Mouse (Mus musculus): ENCODE measurements around the gene Gm12830.

Gm12830 gene

DNA sequence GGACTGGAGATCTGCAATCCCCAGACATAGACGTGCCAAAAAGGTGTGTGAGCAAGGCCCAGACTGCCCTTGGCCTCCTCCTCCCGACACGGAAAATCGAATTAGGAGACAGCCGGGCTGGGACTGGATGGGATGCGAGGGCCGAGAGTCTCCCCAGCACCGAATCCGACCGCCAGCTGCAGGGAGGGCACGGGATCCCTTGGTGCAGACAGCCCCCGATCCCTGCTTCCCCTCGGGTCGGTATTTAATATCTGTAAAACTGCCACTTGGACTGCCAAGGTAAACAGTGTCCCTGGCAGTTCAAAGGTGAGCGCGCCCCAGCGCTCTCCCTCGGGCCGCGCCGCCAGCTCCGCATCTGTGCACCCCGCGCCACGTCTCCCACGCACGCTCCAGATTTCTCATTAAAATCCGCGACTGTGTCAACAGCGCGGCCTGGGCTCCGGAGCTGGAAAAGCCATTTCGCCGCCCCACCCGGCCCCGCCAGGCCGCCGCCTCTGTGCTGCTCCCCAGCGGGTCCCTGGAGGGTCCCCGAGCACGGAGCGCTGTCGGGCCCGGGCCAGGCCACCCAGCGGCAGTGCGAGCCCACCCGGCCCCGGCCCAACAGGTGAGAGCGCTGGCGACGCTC is 21.7 kb downstream of the Gm12830 start:
- peak in 1 of 2 experiments; percentile 36 for DNase-seq (ENCODE audit: inconsistent age in 2 of 2, low spot score in 1 of 2)

DNA sequence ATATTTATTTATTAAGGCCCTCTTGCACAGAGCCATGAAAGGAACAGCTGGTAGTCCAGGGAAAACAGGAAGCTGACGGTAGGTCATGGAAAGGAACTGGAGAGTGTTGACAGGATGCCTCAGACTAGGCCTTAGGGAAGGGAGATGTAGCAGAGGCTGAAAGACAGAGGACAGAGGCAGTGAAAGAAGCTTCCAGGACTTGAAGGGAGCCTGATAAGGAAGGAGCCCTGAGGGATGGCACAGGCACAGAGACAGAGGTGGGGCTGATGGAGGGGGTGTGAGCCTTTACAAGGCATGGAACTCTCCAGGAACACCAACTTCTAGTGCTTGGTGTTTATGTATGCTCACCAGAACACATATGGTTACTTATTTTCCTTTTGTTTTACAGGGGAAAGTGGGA is 23.1 kb downstream of the Gm12830 start:
- no peak for DNase-seq (ENCODE audit: inconsistent age in 2 of 2, low spot score in 1 of 2)

DNA sequence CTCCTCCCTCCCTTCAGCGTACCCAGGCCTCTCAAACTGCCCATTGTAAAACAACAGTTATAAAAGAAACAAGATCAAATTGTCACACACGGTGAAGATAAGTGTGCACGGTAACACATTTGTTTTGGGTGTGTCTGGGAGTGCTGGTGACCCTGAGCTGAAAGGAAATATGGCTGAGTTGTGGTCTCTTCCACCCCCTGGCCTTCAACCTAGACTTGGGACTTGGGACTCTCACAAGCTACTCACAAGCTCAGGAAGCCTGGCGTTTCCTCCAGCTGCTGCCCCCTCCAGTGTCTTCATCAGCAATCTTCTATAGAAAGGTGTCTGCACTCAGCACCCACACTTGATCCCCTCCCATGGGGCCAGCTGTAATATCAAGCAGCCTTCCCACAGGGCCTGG is 24.1 kb downstream of the Gm12830 start:
- no peak for DNase-seq (ENCODE audit: inconsistent age in 2 of 2, low spot score in 1 of 2)

DNA sequence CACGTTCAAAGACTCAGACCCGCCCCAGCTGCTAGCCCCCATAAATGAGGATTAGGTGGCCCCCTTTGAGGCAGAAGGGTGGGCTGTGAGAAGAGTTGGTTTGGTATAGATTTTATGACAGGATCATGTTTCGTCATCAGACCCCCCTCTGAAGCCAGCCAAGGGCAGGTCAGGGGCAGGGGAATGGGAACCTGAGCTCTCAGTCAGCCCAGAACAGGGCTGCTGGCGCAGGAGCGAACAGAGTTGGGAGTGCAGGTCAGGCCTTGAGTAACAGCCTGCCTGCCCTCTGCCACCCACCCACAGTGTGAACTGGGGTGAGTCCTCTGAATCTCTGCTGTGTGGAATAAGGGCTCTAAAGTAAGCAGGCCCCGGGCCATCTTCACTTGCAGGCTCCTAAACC is 25.2 kb downstream of the Gm12830 start:
- DNase-seq (ENCODE audit: inconsistent age in 2 of 2, low spot score in 1 of 2) = no peak

DNA sequence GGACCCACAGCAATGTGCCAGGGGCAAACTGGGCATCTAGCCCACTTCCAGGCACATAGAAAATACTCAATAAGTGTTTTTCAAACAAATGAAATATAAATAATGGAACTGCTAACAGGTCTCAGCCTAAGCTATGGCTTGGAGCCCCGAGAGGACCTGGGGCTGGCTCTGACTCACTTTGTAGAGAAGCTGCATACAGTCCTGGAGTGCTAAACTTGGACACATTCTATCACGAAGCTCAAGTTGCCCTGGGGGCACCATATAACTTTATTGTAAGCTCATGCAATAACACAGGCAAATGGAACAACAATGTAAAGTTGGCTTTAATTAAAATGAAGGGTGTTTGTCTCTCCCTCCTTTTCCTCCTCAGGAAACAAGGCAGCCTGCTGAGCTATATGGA is 32.4 kb downstream of the Gm12830 start:
- no peak for DNase-seq (ENCODE audit: inconsistent age in 2 of 2, low spot score in 1 of 2)

DNA sequence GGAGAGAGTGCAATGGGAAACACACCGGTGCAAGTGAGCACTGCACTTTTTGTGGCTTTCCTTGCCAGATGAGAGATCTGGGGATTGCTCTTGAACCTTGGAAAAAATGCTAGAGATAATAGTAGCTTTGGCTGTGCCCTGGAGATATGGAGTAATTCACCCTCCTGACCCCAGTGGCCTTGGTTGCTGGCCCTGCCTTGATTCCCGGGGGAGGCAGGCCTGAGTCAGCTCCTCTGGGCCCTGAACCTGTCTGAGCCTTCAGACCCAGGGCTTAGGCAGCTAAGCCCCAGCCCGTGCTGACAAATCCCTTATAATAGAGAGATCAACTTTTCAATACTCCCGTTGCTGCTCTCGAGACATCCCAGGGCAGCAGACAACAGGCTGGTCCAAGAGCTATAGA is 36.9 kb downstream of the Gm12830 start:
- peak; percentile 54 to 88 for DNase-seq (ENCODE audit: inconsistent age in 2 of 2, low spot score in 1 of 2)

DNA sequence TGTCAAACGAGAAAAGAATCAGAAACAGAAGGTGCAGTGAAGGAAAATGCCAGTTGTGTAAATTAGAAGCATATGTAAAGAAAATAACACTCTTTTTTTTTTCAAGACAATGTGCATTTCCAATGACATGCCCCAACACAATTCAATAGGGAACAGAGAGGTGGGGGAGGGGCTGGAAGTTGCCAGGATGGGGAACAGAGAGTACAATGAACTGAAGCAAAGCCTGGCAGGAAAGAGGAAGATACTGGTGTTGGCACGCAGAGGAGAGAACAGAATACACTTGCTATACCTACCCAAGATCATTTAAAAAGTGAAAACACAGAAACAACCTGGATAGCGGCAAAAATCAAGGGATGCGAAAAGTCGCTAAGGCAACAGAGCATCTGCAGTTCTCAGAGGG is 41.6 kb downstream of the Gm12830 start:
- DNase-seq (ENCODE audit: inconsistent age in 2 of 2, low spot score in 1 of 2) = no peak

DNA sequence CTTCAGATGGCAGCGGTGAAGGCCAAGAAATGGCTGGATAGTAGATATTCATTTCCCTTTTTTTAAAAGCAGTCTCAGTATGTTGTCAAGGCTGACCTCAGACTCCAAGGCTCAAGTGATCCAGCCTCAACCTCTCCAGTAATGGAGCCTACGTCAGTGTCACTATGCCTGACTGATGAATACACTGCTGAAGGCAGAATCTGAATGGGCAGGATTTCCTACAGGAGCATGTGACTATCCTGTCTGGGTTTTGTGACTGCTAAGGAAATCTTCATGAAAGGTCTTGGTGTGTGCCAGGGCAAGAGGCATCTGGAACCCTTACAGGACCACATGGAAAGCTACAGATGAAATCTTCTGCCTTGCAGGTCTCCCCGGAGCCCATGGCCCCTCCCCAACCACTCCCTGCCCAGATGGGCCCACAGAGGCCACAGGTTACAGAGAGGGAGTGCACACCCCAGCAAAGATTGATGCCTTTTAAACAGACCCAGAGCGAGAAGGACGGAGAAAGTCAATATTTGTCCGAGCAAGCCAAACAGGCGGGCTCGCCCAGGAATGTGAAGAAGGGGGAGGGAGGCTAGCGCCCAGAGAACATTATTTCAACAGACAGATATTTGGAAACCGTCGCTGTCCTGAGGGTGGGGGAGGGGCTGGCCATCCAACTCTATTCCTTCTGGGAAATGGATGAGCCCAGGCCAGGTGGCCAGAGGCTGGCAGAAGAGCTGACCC is 48.4 kb downstream of the Gm12830 start:
- DNase-seq (ENCODE audit: inconsistent age in 2 of 2, low spot score in 1 of 2) = peak in 1 of 2 experiments; percentile 33

DNA sequence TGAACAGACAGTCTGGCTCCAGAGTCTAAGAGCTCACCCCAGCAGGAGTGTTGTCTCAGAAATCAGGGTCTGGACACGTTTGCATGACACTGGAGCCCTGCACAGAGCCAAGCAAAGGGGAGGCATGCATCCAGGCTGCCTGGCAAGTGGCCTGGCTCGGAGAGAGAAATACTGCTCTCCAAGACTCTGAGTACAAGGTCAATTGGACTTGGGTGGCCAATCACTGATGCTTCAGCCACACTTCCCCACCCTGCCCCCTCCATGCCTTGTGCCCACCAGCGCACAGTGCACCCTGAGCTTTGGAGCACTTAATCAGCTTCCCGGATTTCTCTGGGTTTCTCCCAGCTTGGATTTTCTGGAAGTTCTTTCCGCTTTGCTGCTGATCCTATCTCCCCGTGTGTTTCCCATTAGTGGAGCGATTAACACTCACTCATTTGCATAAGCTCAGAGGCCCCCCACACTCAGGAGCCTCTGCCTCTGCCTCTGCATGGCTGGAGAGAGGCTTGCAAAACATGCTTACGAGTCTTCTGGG is 55.0 kb downstream of the Gm12830 start:
- DNase-seq (ENCODE audit: inconsistent age in 2 of 2, low spot score in 1 of 2) = no peak

DNA sequence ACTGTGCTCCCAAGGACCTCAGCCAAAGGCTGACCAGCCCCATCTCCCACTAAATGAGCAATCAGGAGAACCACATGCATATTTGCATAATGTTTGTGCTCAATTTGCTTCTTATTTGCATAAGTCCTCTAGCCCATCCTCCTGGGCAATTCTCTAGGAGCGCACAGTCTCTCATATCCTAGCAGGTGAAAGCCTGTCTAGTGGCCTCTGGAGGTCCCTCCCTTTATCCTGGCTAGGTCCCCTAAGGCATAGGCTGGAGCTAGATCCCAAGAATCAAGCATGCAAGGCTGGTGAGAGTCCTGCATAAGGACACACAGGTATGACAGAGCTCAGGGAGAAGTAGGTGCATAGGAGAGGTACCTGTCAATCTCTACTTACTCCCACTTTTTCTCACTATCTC is 60.7 kb downstream of the Gm12830 start:
- DNase-seq (ENCODE audit: inconsistent age in 2 of 2, low spot score in 1 of 2) = no peak

DNA sequence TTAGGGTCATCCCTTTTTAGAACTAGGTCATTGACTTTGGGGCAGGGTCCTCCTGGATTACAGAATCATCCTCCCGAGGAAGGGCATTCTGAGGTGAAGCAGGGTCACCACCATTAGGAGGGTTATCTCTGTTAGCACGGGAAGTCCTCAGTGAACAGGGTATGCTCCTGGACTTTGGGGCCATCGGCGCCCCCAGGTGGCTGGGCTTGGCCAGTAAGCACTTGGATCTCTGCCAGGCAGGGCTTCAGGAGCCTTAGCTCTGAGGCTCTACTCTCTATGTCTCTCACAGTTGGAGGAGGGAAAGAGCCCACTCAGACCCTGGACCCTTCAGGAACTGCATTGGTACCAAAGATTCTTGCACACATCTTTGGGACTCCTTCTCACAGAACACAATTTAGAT is 76.3 kb downstream of the Gm12830 start:
- peak in 1 of 2 experiments; percentile 79 for DNase-seq (ENCODE audit: inconsistent age in 2 of 2, low spot score in 1 of 2)

DNA sequence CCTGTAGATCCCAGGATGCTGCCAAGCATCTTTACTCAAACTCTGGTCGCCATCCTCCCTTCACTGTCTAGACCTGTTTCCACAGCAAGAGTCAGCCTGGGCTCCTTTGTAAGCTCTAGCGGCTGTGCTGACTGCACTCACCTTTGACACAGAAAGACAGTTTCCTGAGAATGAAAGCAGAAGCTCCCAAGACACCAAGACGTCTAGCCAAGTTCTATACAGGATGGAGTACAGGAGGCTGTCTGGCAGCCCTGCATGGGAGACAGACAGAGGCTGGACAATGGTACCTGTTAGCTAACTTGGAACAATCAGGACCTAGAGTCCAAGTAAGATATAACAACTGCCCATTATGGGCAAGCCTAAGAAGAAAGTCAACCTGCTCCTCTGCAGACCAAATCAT is 78.4 kb downstream of the Gm12830 start:
- no peak for DNase-seq (ENCODE audit: inconsistent age in 2 of 2, low spot score in 1 of 2)

DNA sequence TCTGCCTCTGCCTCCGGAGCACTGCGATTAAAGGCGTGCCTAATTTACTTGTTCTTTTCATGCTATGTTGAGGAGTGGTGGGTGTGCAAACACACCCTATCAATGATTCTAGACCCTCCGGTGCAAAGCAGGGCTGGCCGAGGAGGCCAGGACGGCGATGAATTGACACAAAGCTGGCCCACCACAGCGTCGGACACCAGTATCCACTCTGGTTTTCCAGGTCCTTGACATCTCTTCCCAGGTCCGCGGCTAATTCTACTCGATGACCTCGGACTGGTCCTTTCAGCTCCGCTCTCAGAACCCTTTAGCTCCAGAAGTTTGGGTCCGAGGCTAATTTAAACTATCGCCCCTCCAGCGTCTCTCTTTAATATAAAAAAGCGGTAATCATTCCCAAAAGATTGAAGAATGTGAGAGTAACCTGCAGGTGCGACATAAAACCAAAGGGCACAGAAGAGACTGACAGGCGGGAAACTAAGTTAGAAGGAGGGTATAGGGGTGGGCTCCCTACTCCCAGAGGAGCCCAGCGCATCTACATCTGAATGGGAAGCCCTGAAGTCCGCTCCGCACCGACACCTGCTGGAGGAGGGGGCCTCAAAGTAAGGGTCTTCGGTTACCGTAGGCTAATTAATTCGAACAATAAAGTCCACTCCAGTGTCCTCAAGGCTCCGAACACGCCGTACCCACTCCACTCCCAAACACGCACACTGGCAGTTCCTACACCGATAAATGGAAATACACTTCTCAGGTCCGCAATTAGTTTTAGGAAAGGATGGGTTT is 79.5 kb downstream of the Gm12830 start:
- DNase-seq (ENCODE audit: inconsistent age in 2 of 2, low spot score in 1 of 2) = peak in 1 of 2 experiments; percentile 31

DNA sequence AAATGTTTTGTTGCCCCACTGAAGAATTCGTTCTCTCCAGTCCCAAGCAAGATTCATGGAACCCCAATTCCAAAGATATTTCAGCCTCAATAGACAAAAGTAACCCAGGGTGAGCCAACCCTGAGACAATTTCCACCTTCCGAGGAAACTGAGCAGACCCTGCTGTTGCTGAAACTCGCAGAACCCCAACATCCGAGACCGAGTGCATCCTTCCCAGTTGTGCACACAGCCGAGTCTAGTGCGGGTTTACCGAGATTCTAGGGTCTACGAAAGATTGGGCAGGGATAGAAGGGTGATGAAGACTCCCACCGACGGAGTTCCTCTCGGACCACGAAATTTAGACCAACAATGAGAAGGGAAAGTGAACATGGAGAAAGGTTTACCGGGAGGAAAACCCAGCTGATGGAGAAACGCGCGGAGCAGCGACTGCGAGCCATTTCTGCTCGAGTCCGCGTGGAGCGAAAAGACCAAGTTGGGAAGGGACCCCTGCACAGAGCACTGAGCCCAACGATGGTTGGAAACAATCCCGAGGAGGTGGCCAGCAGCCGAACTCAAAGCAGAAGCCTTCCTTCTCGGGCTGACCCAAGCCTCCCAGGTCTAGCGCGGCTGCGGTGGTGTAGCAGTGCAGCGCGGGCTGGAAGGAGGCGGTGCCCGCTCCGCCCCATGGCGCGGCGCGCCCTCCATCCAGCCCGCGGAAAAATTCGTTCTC is 80.3 kb downstream of the Gm12830 start:
- DNase-seq (ENCODE audit: inconsistent age in 2 of 2, low spot score in 1 of 2) = peak in 1 of 2 experiments; percentile 56

DNA sequence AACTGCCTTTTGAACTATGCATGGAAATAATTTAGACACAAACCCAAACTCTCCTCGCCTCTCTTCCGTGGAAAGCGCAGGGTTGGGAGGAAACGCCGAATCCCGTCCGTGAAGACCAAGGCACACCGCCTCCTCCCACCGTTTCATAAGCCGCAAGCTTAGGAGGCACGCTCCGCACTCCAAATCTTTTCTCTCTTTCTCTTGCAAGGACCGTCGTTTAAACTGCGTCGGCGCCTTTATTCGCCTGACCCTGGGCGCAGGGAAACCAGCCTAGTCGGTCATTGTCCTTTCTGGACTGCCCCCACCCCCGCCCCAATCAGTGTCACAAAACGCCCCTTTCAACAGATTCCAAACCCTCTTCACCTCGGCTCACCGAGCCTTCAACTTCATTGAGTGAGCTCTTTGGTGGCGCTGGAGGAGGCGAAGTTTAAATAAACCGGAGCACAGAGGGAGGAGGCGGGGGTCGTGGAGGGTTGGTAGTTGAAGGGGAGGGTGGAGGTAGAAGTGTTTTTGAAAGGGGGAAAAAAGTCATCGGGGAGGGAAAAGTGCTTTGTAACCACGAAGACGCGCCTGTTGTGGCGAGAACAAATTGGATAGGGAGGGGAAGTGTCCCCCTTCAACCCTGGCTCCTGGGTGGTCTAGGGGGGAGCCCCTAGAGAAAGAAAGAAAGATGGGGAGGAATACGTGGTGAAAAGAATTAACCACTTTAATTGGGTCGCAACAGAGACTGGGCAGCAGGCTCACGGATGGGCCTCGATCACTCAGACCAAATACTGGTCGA is 81.3 kb downstream of the Gm12830 start:
- DNase-seq (ENCODE audit: inconsistent age in 2 of 2, low spot score in 1 of 2) = peak in 1 of 2 experiments; percentile 37

DNA sequence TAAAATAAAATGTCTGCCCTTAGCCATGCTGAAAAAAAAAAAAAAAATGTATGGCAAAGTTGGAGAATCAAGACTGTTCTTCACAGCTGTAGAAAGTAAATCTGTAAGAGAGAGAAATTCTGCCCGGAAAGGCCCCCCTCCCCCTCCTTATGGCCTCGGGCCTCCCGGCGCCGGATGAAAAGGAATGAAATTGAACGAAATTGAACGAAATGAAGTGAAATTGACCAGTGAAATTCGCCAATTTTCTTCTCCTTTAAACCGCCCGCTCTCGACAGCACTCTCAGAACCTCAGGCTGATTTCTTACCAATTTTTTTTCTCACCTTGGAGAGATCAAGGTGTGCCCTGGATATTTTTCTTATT is 81.9 kb downstream of the Gm12830 start:
- DNase-seq (ENCODE audit: inconsistent age in 2 of 2, low spot score in 1 of 2) = no peak

DNA sequence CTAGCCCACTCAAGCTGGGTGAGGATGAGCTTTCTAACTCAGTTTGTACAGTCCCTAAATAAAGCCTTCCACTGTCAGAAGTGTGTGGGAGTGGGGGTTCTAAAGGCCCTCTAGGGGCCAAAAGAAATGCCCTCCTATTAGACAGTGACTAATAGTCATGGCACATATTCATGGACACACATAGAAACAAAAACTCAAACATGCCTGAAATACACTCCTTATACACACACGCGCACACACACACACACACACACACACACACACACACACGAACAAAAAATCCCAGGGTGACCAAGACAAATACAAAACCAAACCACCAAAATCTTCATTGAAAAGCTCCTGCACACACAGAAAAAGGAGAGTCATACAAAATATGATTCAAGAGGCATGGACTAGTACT is 84.0 kb downstream of the Gm12830 start:
- DNase-seq (ENCODE audit: inconsistent age in 2 of 2, low spot score in 1 of 2) = no peak

Measured in adrenal gland, adult (tissue).